Mouse (Mus musculus) limb, embryonic 14.5 days (tissue): ENCODE data around the gene Erbb3. TPM values are rescaled to one million over a fixed set of nuclear protein-coding genes. Genes with fewer than 3 reads are reported as not detected.
"Not testable (repeated sequence)": the region's sequence is repeated elsewhere in the genome, so short reads cannot be mapped to it uniquely, and the experiment has no call there.

Source experiments
- ATAC-seq: fragments of 200-750 bp; cut with Nextera tagmentation; 2 replicates; pipeline ENCODE4 v1.8.0; 2017; ENCODE audit warnings: low read depth, moderate number of reproducible peaks, moderate TSS enrichment; ENCODE audit not compliant: low FRiP score
- DNase-seq: peaks from one replicate; pipeline ENCODE4 v3.0.0-alpha.2; 2015; ENCODE audit warnings: low spot score
- H3K27ac ChIP-seq: fragments of 300-500 bp; sonication (generic); replicated peaks from 2 replicates; pipeline ENCODE4 v1.5.1; 2014; ENCODE audit warnings: low read depth, mild to moderate bottlenecking, low read length, moderate library complexity, mixed read lengths
- H3K27me3 ChIP-seq: fragments of 300-500 bp; sonication (generic); 2 replicates; pipeline ENCODE4 v1.6.1; 2014; ENCODE audit warnings: low read length, mixed read lengths; ENCODE audit not compliant: control insufficient read depth, insufficient read depth
- H3K36me3 ChIP-seq: fragments of 300-500 bp; sonication (generic); 2 replicates; pipeline ENCODE4 v1.6.1; 2014; ENCODE audit warnings: mild to moderate bottlenecking, low read length, moderate library complexity, mixed read lengths; ENCODE audit not compliant: control insufficient read depth, insufficient read depth
- H3K4me1 ChIP-seq: fragments of 300-500 bp; sonication (generic); 2 replicates; pipeline ENCODE4 v1.6.1; 2014; ENCODE audit warnings: antibody characterized with exemption, low read length, mixed read lengths; ENCODE audit not compliant: control insufficient read depth, insufficient read depth
- H3K4me2 ChIP-seq: fragments of 300-500 bp; sonication (generic); replicated peaks from 2 replicates; pipeline ENCODE4 v1.6.1; 2014; ENCODE audit warnings: low read depth, mild to moderate bottlenecking, low read length, moderate library complexity; ENCODE audit not compliant: severe bottlenecking
- H3K4me3 ChIP-seq: fragments of 300-500 bp; sonication (generic); replicated peaks from 2 replicates; pipeline ENCODE4 v1.5.1; 2014; ENCODE audit warnings: low read length
- H3K9ac ChIP-seq: fragments of 300-500 bp; sonication (generic); 2 replicates; pipeline ENCODE4 v1.6.1; 2014; ENCODE audit warnings: mild to moderate bottlenecking, low read depth, low read length, moderate library complexity; ENCODE audit not compliant: severe bottlenecking
- H3K9me3 ChIP-seq: fragments of 300-500 bp; sonication (generic); 2 replicates; pipeline ENCODE4 v1.6.1; 2016; ENCODE audit warnings: low read length; ENCODE audit not compliant: control insufficient read depth
- POLR2A ChIP-seq: fragments of 200-500 bp; IDR thresholded peaks from 2 replicates; pipeline ENCODE4 v1.8.0; 2012; ENCODE audit warnings: inconsistent platforms, mild to moderate bottlenecking, moderate library complexity, borderline replicate concordance; ENCODE audit not compliant: insufficient read depth, insufficient read length; ENCODE audit errors: extremely low read depth
- WGBS: fragments of 180-500 bp; shearing (Covaris S2); extraction: QIAGEN DNeasy Blood & Tissue Kit; methylation state at CpG from one replicate; pipeline ENCODE4 v1.1.7; 2014; 5-methylcytosine and 5-hydroxymethylcytosine counted together
- polyA plus RNA-seq, 2 experiments: library from polyadenylated mRNA; depleted of rRNA in 1 of 2; stranded (reverse) in 1 of 2; unstranded in 1 of 2; fragments of >200 nt; fragmentation: Nextera tagmentation in 1 of 2; extraction: Ambion mirVana in 1 of 2; gene quantifications; 2 replicates each; pipeline versions ENCODE4 v1.2.1 to v1.2.3; 2012 to 2014

Gene Erbb3
- polyA plus RNA-seq, 2 experiments: 18.2 to 21.1 TPM

GRCm38 (mm10) chr10:128548947-128549681 is 40.3 kb downstream of the Erbb3 start, which contains the start of gene Rpl41:
Gene Rpl41 (minus strand): TSS chr10:128549305.
- DNase-seq (peak; percentile 99), ATAC-seq (peak; percentile 90)
- under 1% methylated on average over 31 of the region's 31 CpGs for WGBS
- peak; percentile 99; the same call in 1 of the 2 replicates for TF ChIP-seq POLR2A
- peak within 1 kb of the TSS; percentile 97 for H3K27ac ChIP-seq
- H3K9ac ChIP-seq: peak within 1 kb of the TSS; percentile 93
- no peaks in the 10 kb centered on the region for H3K27me3 ChIP-seq
- no peaks in the 10 kb centered on the region for H3K9me3 ChIP-seq
- peaks cover 6% of the 10 kb centered on the region; the same call in 1 of the 2 replicates for H3K4me1 ChIP-seq
- H3K4me2 ChIP-seq: peak within 1 kb of the TSS; percentile 67
- peaks cover 15% of the 10 kb centered on the region for H3K36me3 ChIP-seq
- peak within 1 kb of the TSS; percentile 86 for H3K4me3 ChIP-seq

DNA sequence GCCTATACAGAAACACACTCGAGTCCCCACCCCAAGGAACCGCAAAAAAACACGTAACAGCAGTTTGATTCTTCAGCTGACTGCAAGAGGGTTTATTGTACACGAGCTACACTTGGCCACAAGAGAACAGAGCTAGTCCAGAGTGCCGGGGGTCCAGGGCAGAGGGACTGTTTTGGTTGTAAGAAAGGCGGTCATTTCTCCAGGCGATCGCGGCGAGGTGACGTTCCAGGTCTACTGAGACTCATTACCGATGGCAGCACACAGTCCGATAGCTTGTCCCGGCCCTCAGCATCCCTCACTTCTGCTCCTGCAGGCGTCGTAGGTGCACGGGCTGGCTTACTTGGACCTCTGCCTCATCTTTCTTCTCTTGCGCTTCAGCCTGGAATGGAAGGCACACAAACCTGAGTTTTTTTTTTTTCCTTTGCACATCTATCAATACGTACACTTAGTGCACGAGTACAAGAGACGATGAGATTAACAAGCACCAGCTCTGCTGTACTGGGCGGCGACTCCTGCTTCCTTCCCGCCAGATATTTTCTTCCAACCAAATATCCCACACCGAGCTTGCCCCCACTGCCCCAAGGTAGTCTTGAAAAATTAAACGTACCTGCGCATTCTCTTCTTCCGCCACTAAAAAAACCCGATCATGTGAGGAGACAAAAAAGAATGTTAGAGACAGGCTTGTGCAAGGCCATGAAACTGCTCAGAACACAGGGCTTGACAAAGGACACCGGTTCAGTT is 41.2 kb downstream of the Erbb3 start:
- WGBS: under 1% methylated on average over 20 of the region's 30 CpGs
- H3K27me3 ChIP-seq: not testable (repeated sequence)

DNA sequence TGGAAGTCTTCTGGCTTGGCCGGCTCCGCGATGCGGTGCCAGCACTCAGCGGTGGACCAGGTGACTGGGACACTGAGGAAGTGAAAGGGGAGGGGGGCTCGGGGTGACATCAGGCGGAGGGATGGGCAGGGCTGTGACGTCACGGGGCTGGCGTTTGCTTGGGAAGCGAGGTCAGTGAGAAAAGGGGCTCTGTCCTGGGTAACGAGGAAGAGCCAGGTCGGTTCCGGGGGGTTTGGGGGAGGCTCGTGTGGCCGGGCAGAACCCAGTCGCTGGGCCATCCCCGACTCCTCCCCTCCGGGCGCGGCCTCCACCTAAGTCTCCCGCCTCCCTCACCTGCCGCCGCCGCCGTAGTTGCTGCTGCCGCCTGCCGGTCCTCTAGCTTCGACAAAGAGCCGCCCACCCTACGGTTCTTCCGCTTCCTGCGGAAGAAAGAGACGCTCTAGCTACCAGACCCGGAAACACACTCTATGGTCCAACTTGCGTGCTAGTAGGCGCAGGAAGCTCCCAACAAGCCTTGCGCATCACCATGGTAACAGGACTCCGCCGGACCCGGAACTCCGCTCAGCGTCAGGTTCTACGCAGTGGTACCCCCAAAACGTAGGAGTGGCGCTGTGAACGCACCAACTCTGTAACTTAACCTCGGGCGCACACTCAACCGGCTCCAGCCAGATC is 42.0 kb downstream of the Erbb3 start, which contains the start of gene Zc3h10:
Gene Zc3h10, minus strand, starts transcription at position 414 of the 672 bp plus-strand sequence.
- Histone ChIP-seq H3K27ac (peak within 1 kb of the TSS; percentile 97), H3K9ac (peak within 1 kb of the TSS; percentile 93)
- no peak for TF ChIP-seq POLR2A

More for the DNA sequence above, 41.2 kb downstream of the Erbb3 start:
- H3K4me1 ChIP-seq, ATAC-seq, DNase-seq, H3K9me3 ChIP-seq: not testable (repeated sequence)
- Histone ChIP-seq H3K4me2 (peak overlapping the region; percentile 67), H3K27ac (peak overlapping the region; percentile 97), H3K36me3 (peaks cover 24% of the 10 kb centered on the region), H3K4me3 (peak overlapping the region; percentile 86), H3K9ac (peak overlapping the region; percentile 93)

DNA sequence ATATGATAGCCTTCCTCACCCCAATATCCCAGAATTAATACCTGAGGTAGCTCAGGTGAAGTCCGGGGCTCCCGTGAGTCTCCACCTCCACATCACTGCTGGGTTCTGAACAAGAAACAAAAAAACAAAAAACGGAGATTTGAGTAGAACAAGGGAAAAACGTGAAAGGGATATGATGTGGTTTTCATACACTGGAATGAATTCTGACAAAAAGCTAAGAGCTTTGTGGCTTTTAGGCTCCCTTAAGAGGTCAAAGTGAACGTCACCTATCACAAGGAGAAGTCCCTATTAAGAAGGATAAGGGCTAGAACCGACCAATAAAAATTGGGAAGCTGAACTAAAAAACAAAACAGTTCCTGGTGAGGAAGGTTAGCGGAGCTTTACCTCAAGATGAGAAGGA is 42.7 kb downstream of the Erbb3 start:
- Histone ChIP-seq H3K4me3 (peak overlapping the region; percentile 86), H3K27ac (peak overlapping the region; percentile 86), H3K27me3 (no peaks in the 10 kb centered on the region), H3K9ac (peak overlapping the region; percentile 65), H3K9me3 (no peaks in the 10 kb centered on the region), H3K4me1 (peaks cover 6% of the 10 kb centered on the region; the same call in 1 of the 2 replicates), H3K36me3 (peaks cover 34% of the 10 kb centered on the region), H3K4me2 (peak overlapping the region; percentile 67)
- DNase-seq (no peak), ATAC-seq (no peak)
- 17% methylated on average over 7 of the region's 7 CpGs for WGBS
- no peak for TF ChIP-seq POLR2A

More for the DNA sequence above, 42.0 kb downstream of the Erbb3 start, which contains the start of gene Zc3h10:
- peaks cover 6% of the 10 kb centered on the region; the same call in 1 of the 2 replicates for H3K4me1 ChIP-seq
- ATAC-seq: peak; percentile 84
- peak; percentile 99 for DNase-seq
- peak within 1 kb of the TSS; percentile 67 for H3K4me2 ChIP-seq
- WGBS: 0% methylated on average over 41 of the region's 50 CpGs
- peak within 1 kb of the TSS; percentile 86 for H3K4me3 ChIP-seq
- no peaks in the 10 kb centered on the region for H3K9me3 ChIP-seq
- H3K36me3 ChIP-seq: peaks cover 28% of the 10 kb centered on the region
- no peaks in the 10 kb centered on the region for H3K27me3 ChIP-seq

GRCm38 (mm10) chr10:128546361-128546760 is 43.1 kb downstream of the Erbb3 start:
- peak overlapping the region; percentile 65; the same call in 1 of the 2 replicates for H3K9ac ChIP-seq
- no peak for ATAC-seq
- 15% methylated on average over 4 of the region's 4 CpGs for WGBS

More at GRCm38 (mm10) chr10:128546361-128546760, 43.1 kb downstream of the Erbb3 start:
- 0 out of 2 replicates have a peak overlapping the region, but pooled peaks have one; percentile 86 for H3K27ac ChIP-seq
- peaks cover 6% of the 10 kb centered on the region; the same call in 1 of the 2 replicates for H3K4me1 ChIP-seq
- no peaks in the 10 kb centered on the region for H3K9me3 ChIP-seq
- H3K4me3 ChIP-seq: peak overlapping the region; percentile 86
- H3K36me3 ChIP-seq: peaks cover 34% of the 10 kb centered on the region
- no peaks in the 10 kb centered on the region for H3K27me3 ChIP-seq
- peak overlapping the region; percentile 67 for H3K4me2 ChIP-seq
- DNase-seq: peak; percentile 81
- no peak for TF ChIP-seq POLR2A
